Mouse (Mus musculus) left cerebral cortex, adult 9 months (tissue): ENCODE measurements around the gene Acss1.

Source experiments
- DNase-seq, 2 experiments: peaks; one replicate each; pipeline ENCODE4 v3.0.0; 2022; ENCODE audit warnings: low spot score in 2 of 2

Gene Acss1

GRCm38 (mm10) chr2:150570761-150571160 is 97.5 kb downstream of the Acss1 start:
- no peak for DNase-seq

DNA sequence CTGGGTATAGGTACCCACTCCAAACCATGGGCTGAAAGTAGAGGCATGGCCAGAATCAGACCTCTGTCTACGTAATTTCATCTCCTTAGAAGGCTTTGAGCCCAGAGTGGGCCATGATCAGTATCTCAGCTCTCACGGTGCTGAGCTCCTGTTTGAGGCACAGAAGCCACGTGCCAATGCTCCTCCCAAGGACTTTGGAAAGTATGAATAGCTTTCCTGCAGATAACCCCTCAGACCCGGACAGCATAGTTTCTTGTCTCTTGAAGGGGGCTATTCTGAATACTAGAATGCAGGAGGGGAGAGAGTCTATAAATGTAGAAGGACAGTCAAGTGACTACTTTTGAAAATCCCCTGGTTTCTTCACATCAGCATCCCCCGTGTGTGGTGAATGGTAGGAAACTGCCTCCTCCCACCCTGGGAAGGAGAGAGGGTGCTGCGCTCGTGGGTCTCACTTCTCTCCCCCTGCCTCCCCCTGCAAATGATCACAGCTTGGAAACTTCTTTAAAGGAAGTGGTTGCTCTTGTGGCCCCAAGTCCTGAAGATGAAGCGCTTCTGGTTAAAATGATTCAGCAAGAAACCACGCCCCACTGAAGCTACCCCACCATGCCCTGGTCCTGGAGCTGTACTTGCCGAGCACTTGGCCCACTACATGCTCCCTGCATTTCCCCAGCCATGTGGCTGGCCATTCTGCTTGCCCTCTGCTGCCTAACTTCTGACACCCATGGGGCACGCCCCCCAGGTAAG is 98.3 kb downstream of the Acss1 start, which contains the start of gene Cst7:
Gene Cst7, plus strand, starts transcription at position 569 of the 744 bp plus-strand sequence.
- no peak for DNase-seq
